Mouse (Mus musculus) embryonic facial prominence, embryonic 15.5 days (tissue): ENCODE results near the gene Klhl7. TPM values are rescaled to one million over a fixed set of nuclear protein-coding genes. Genes with fewer than 3 reads are reported as not detected.

ENCODE experiments used
- ATAC-seq: fragments of 200-750 bp; cut with Nextera tagmentation; 2 replicates; pipeline ENCODE4 v1.8.0; 2017; ENCODE audit warnings: low read depth, moderate TSS enrichment; ENCODE audit not compliant: insufficient number of reproducible peaks, low FRiP score, low TSS enrichment
- H3K27ac ChIP-seq: fragments of 300-500 bp; sonication (generic); replicated peaks from 2 replicates; pipeline ENCODE4 v1.5.1; 2015; ENCODE audit warnings: mild to moderate bottlenecking, inconsistent platforms
- H3K27me3 ChIP-seq: fragments of 300-500 bp; sonication (generic); 2 replicates; pipeline ENCODE4 v1.6.1; 2015; ENCODE audit warnings: inconsistent platforms
- H3K36me3 ChIP-seq: fragments of 300-500 bp; sonication (generic); 2 replicates; pipeline ENCODE4 v1.6.1; 2015; ENCODE audit warnings: mild to moderate bottlenecking, inconsistent platforms
- H3K4me1 ChIP-seq: fragments of 300-500 bp; sonication (generic); 2 replicates; pipeline ENCODE4 v1.6.1; 2015; ENCODE audit warnings: inconsistent platforms
- H3K4me2 ChIP-seq: fragments of 300-500 bp; sonication (generic); replicated peaks from 2 replicates; pipeline ENCODE4 v1.6.1; 2015; ENCODE audit warnings: mild to moderate bottlenecking, inconsistent platforms
- H3K4me3 ChIP-seq: fragments of 300-500 bp; sonication (generic); replicated peaks from 2 replicates; pipeline ENCODE4 v1.5.1; 2015; ENCODE audit warnings: mild to moderate bottlenecking, inconsistent platforms
- H3K9ac ChIP-seq: fragments of 300-500 bp; sonication (generic); 2 replicates; pipeline ENCODE4 v1.6.1; 2015; ENCODE audit warnings: inconsistent platforms
- H3K9me3 ChIP-seq: fragments of 300-500 bp; sonication (generic); replicated peaks from 2 replicates; pipeline ENCODE4 v1.6.1; 2016; ENCODE audit warnings: inconsistent platforms
- WGBS: fragments of 180-500 bp; shearing (Covaris S2); methylation state at CpG from one replicate; pipeline ENCODE4 v1.1.7; 2015; 5-methylcytosine and 5-hydroxymethylcytosine counted together
- polyA plus RNA-seq: library from polyadenylated mRNA; unstranded; fragments of >200 nt; fragmentation: Nextera tagmentation; extraction: Ambion mirVana; gene quantifications from 2 replicates; pipeline ENCODE4 v1.2.1, GENCODE M21; 2015

The Klhl7 gene
- polyA plus RNA-seq, 1 experiment from 2014 or later: 56.5 TPM

DNA sequence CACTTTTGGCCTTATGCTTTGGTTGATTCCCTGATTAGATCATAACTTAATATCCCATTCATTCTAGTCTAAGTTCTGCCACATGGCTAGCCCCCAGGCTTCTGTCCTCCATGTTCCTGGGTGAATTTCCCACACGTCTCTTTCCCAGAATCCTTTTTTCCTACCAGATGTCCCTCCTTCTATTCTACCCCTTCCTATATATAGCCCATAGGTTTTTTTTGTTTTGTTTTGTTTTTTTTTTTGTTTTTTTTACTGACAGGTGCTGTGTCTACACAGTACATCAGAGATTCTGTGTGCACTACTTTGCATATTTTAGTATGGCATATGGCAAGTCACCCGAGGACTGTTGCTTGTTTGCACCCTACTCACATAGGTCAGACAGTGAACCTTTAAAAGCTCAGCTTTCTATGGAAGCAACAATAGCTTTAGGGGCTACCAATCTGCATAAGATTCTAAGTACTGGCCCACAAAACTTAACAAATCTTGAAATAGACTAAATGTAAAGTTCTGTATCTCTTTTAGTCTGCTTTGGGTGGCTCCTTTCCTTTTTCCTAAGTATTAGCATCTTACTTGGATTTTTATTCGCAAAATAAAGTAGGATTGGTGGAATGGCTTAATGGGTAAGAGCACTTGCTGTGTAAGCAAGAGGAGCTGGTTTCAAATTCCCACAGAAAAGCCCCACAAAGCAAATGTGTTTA, 24.3 kb downstream of the Klhl7 start:
- 55% methylated on average over 3 of the region's 3 CpGs for WGBS
- no peak overlapping the region for H3K27ac ChIP-seq
- H3K9ac ChIP-seq: no peak overlapping the region
- no peaks in the 10 kb centered on the region for H3K9me3 ChIP-seq
- H3K4me2 ChIP-seq: no peak overlapping the region
- no peak for ATAC-seq
- no peak overlapping the region for H3K4me3 ChIP-seq
- no peaks in the 10 kb centered on the region for H3K4me1 ChIP-seq
- no peaks in the 10 kb centered on the region for H3K27me3 ChIP-seq
- H3K36me3 ChIP-seq: peaks cover 3% of the 10 kb centered on the region; the same call in 1 of the 2 replicates

DNA sequence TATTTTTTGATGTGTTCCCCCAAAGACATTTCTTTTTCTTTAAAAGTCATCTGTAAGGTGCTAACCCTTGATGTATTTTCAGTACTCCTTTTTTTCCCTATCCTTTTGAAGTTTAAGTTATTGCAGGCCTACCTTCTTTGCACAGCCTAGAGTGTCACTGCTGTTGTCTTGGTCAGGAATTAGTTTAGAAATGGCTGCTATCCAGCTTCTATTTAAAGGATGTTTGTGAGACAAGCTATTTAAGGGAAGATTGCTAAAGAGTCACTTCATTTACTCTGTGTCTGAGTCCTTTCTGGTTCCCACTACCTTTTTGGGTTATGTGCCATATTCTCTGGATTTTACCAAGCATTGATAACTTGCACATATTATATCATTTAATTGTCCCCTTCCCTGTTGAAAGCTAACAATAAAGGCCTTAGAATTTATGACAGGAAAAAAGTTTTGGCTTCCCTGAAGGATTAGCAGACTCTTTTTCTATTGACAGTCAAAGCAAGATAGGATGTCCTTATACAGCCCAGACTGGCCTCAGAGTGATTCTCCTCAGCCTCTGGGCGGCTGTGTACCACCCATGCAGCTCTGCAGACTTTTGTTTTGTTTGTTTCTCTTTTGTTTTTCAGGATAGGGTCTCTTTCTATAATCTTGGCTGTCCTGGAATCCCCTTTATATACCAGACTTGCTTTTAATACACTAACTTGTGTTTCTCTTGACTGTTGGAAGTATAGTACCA, 25.7 kb downstream of the Klhl7 start:
- H3K36me3 ChIP-seq: 0 out of 2 replicates have a peak, but pooled peaks cover 3% of the 10 kb centered on the region
- no peak overlapping the region for H3K9ac ChIP-seq
- H3K9me3 ChIP-seq: no peaks in the 10 kb centered on the region
- H3K4me3 ChIP-seq: no peak overlapping the region
- H3K4me1 ChIP-seq: no peaks in the 10 kb centered on the region
- no peak overlapping the region for H3K4me2 ChIP-seq
- no peaks in the 10 kb centered on the region for H3K27me3 ChIP-seq
- WGBS: 55% methylated on average over 1 of the region's 1 CpGs
- no peak overlapping the region for H3K27ac ChIP-seq
- no peak for ATAC-seq

- no peaks in the 10 kb centered on the region for H3K9me3 ChIP-seq
- H3K4me1 ChIP-seq: no peaks in the 10 kb centered on the region
Measured at GRCm38 (mm10) chr5:24126967-24127366, 26.6 kb downstream of the Klhl7 start.

DNA sequence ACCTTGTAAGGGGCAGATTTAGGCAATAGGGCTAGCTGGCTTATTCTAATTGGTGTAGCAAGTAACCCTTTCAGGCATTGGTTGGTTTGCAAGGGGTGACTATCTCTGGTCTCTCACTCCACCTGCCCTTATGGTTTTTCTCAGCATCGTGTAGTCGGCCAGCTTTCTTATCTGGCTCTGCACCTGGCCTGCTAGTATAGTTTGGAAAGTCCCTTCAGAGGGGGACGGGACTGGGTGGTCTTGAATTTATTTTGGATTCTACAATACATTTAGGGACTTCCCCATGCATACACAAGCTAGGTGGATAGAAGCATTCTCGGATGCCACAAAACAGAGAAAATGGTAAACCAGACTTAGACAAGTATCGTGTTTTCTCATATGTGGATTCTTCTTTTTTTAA, 46.6 kb downstream of the Klhl7 start:
- H3K4me1 ChIP-seq: no peaks in the 10 kb centered on the region
- H3K27me3 ChIP-seq: no peaks in the 10 kb centered on the region
- no peak overlapping the region for H3K4me2 ChIP-seq
- no peaks in the 10 kb centered on the region for H3K9me3 ChIP-seq
- 91% methylated on average over 5 of the region's 5 CpGs for WGBS
- no peak overlapping the region for H3K9ac ChIP-seq
- peaks cover 52% of the 10 kb centered on the region for H3K36me3 ChIP-seq
- no peak overlapping the region for H3K27ac ChIP-seq
- H3K4me3 ChIP-seq: no peak overlapping the region
- no peak for ATAC-seq

More at GRCm38 (mm10) chr5:24126967-24127366, 26.6 kb downstream of the Klhl7 start:
- H3K4me3 ChIP-seq: no peak overlapping the region
- H3K36me3 ChIP-seq: 0 out of 2 replicates have a peak, but pooled peaks cover 3% of the 10 kb centered on the region
- no peak overlapping the region for H3K9ac ChIP-seq
- H3K27ac ChIP-seq: no peak overlapping the region
- 74% methylated on average over 4 of the region's 4 CpGs for WGBS
- H3K4me2 ChIP-seq: no peak overlapping the region
- H3K27me3 ChIP-seq: no peaks in the 10 kb centered on the region
- ATAC-seq: no peak

GRCm38 (mm10) chr5:24152199-24152598, 51.8 kb downstream of the Klhl7 start:
- peaks cover 31% of the 10 kb centered on the region for H3K36me3 ChIP-seq
- no peak overlapping the region for H3K4me3 ChIP-seq
- no peak overlapping the region for H3K9ac ChIP-seq
- no peaks in the 10 kb centered on the region for H3K4me1 ChIP-seq
- H3K27me3 ChIP-seq: no peaks in the 10 kb centered on the region
- H3K4me2 ChIP-seq: no peak overlapping the region
- H3K27ac ChIP-seq: no peak overlapping the region
- no peak for ATAC-seq
- no peaks in the 10 kb centered on the region for H3K9me3 ChIP-seq

- Histone ChIP-seq H3K36me3 (peaks cover 29% of the 10 kb centered on the region), H3K4me3 (no peak overlapping the region), H3K4me2 (no peak overlapping the region), H3K9me3 (no peaks in the 10 kb centered on the region), H3K4me1 (no peaks in the 10 kb centered on the region), H3K9ac (no peak overlapping the region), H3K27me3 (no peaks in the 10 kb centered on the region), H3K27ac (no peak overlapping the region)
- WGBS: 88% methylated on average over 6 of the region's 6 CpGs
- no peak for ATAC-seq
Measured at GRCm38 (mm10) chr5:24156774-24157173, 56.4 kb downstream of the Klhl7 start.

DNA sequence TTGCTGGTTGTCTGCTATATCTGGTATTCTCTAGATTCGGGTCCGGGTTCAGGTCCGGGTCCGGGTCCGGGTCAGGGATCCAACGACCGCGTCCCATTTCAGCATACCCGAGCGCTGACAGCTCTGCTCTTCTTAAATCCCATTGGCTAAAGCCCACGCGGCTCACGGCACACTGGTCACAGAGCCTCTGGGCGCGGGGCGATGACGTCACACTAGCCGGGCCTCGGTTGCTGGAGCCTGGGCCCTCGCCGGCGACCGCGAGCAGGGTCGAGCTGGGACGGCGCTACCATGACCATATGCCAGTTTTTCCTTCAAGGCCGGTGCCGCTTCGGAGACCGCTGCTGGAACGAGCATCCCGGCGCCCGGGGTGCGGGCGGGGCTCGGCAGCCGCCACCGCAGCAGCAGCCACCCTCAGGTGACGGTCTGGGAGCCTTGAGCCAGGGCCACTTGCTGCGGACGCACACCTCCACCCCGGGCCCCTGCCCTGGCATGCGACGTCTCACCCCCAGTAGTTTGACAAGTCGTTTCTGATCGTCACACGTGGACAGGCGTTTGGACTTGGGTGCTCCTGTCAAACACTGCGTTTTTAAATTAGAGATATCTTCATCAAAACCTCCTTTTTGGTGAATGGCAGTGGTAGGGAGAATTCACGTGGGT, 64.5 kb downstream of the Klhl7 start, which contains the start of gene Nupl2:
Gene Nupl2, plus strand, starts transcription at position 175 of the 657 bp plus-strand sequence.
- Histone ChIP-seq H3K9me3 (no peaks in the 10 kb centered on the region), H3K27me3 (no peaks in the 10 kb centered on the region), H3K27ac (peak within 1 kb of the TSS; percentile 68; the same call in 1 of the 2 replicates), H3K4me3 (peak within 1 kb of the TSS; percentile 76), H3K4me1 (peaks cover 9% of the 10 kb centered on the region; the same call in 1 of the 2 replicates), H3K4me2 (peak within 1 kb of the TSS; percentile 70), H3K9ac (peak within 1 kb of the TSS; percentile 94), H3K36me3 (peaks cover 12% of the 10 kb centered on the region)
- peak; percentile 96 for ATAC-seq
- under 1% methylated on average over 52 of the region's 52 CpGs for WGBS

DNA sequence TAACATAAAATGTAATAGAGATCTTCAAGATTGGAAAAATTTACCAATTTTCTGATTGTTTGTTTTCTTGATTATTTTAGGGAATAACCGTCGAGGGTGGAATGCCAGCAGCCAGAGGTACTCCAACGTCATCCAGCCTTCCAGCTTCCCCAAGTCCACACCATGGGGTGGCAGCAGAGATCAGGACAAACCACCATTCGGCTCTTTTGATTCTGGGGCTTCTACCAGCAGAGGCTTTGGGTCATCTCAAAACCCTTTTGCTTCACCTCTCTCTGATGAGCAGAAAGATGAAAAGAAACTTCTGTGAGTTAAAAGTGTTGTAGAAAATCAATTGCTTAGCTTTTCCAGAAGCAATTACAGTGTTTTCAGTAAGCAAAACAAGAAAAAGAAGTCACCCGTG, 66.9 kb downstream of the Klhl7 start:
- no peak overlapping the region for H3K4me2 ChIP-seq
- peaks cover 18% of the 10 kb centered on the region for H3K36me3 ChIP-seq
- ATAC-seq: no peak
- no peak overlapping the region for H3K9ac ChIP-seq
- H3K9me3 ChIP-seq: no peaks in the 10 kb centered on the region
- H3K4me1 ChIP-seq: peaks cover 9% of the 10 kb centered on the region; the same call in 1 of the 2 replicates
- no peak overlapping the region for H3K4me3 ChIP-seq
- no peak overlapping the region for H3K27ac ChIP-seq
- no peaks in the 10 kb centered on the region for H3K27me3 ChIP-seq
- 37% methylated on average over 5 of the region's 5 CpGs for WGBS

- no peak overlapping the region for H3K4me2 ChIP-seq
- WGBS: 93% methylated on average over 6 of the region's 6 CpGs
- no peak overlapping the region for H3K27ac ChIP-seq
- no peak overlapping the region for H3K9ac ChIP-seq
- no peak for ATAC-seq
- peaks cover 21% of the 10 kb centered on the region for H3K36me3 ChIP-seq
- no peak overlapping the region for H3K4me3 ChIP-seq
- H3K27me3 ChIP-seq: no peaks in the 10 kb centered on the region
- no peaks in the 10 kb centered on the region for H3K9me3 ChIP-seq
- H3K4me1 ChIP-seq: peaks cover 7% of the 10 kb centered on the region; the same call in 1 of the 2 replicates
Measured at GRCm38 (mm10) chr5:24169881-24170280, 69.5 kb downstream of the Klhl7 start.

DNA sequence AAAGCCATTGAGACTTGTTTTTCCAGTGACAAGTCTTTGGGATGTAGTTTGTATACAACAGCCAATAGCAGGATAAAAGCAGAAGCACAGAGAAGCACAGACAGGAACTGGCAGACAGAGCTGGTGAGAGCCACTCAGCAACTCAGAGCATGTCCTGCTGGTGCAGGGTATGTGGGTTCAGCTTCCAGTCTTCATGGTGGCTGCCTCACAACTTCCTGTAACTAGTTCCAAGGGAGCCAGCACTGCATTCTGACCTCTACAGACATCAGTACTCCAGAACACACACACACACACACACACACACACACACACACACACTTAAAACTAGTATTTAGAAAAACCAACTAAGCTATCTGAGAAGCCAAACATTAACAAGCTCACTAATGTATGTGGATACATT, 71.7 kb downstream of the Klhl7 start:
- H3K4me1 ChIP-seq: no peaks in the 10 kb centered on the region
- no peaks in the 10 kb centered on the region for H3K27me3 ChIP-seq
- H3K4me3 ChIP-seq: no peak overlapping the region
- no peaks in the 10 kb centered on the region for H3K9me3 ChIP-seq
- H3K27ac ChIP-seq: no peak overlapping the region
- H3K4me2 ChIP-seq: no peak overlapping the region
- ATAC-seq: no peak
- H3K9ac ChIP-seq: no peak overlapping the region
- peaks cover 30% of the 10 kb centered on the region for H3K36me3 ChIP-seq

DNA sequence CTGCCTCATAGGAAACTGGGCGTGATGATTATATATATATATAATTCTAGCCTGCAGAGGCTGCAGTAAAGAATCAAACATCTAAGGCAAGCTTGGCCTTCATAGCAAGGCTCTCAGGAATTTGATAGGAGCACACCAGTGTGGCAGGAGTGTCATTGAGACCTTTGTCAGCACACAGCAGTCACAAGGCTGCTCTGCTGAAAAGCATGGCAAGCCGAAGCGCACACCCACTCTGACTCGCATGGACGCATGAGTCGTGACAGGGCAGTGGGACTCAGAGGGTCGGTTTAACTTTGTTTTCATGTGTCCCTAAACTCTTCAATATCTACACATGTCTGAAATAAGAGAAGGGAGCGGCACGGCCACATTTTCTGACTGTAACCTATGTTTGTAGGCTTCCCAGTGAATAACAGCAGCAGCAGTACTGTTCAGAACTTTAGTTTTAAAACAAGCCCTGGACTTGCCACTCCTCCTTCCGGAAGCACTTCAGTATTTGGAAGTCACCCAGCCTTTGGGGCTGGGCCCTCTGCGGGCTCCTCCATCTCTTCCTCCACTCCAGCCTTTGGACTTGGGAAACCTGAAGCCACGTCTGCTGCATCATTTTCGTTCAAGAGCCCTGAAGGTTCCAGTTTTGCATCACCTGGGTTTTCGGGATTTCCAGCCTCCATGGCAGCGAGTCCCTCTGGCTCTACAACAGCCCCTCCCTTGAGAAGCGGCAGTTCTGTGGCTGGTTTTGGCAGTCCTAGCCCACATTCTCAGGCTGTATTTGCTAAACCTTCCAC, 81.3 kb downstream of the Klhl7 start:
- H3K36me3 ChIP-seq: peaks cover 44% of the 10 kb centered on the region
- ATAC-seq: no peak
- 90% methylated on average over 16 of the region's 16 CpGs for WGBS

More for the DNA sequence above, 81.3 kb downstream of the Klhl7 start:
- no peak overlapping the region for H3K9ac ChIP-seq
- H3K27me3 ChIP-seq: no peaks in the 10 kb centered on the region
- H3K9me3 ChIP-seq: no peaks in the 10 kb centered on the region
- no peak overlapping the region for H3K4me3 ChIP-seq
- no peak overlapping the region for H3K27ac ChIP-seq
- H3K4me2 ChIP-seq: no peak overlapping the region
- no peaks in the 10 kb centered on the region for H3K4me1 ChIP-seq
